Mouse (Mus musculus): ENCODE data around the gene Sh2d2a. TPM values are rescaled to one million over a fixed set of nuclear protein-coding genes. Genes with fewer than 3 reads are reported as not detected.
"Not testable (repeated sequence)": the region's sequence is repeated elsewhere in the genome, so short reads cannot be mapped to it uniquely, and the experiment has no call there.

The Sh2d2a gene
- polyA plus RNA-seq, 1 experiment from 2014 or later: not detected

- H3K4me1 ChIP-seq (ENCODE audit: control insufficient read depth, insufficient read depth, low read length): peaks cover 22% of the 10 kb centered on the region
- 4% methylated on average over 3 of the region's 3 CpGs for WGBS
- H3K4me2 ChIP-seq (ENCODE audit: low read length): peak overlapping the region; percentile 89
- no peak overlapping the region for H3K27ac ChIP-seq (ENCODE audit: low read length)
- H3K4me3 ChIP-seq (ENCODE audit: low read depth, low read length): peak overlapping the region; percentile 79
- H3K9me3 ChIP-seq (replicated peaks; ENCODE audit: control insufficient read depth, low read length, poor library complexity, severe bottlenecking): no peaks in the 10 kb centered on the region
- H3K27me3 ChIP-seq (ENCODE audit: control insufficient read depth, insufficient read depth, low read depth, low read length): no peaks in the 10 kb centered on the region
- peak overlapping the region; percentile 90 for H3K9ac ChIP-seq (ENCODE audit: low read depth, low read length)
- no peak for ATAC-seq
- H3K36me3 ChIP-seq (ENCODE audit: control insufficient read depth, insufficient read depth, low read length): peaks cover 3% of the 10 kb centered on the region; the same call in 1 of the 2 replicates
These were observed 37.7 kb downstream of the Sh2d2a start for GRCm38 (mm10) chr3:87884291-87884690.

GRCm38 (mm10) chr3:87884708-87885251 lies 38.2 kb downstream of the Sh2d2a start:
- Histone ChIP-seq H3K4me3 (ENCODE audit: low read depth, low read length) (peak overlapping the region; percentile 79), H3K36me3 (ENCODE audit: control insufficient read depth, insufficient read depth, low read length) (peaks cover 3% of the 10 kb centered on the region; the same call in 1 of the 2 replicates), H3K9ac (ENCODE audit: low read depth, low read length) (peak overlapping the region; percentile 90), H3K27ac (ENCODE audit: low read length) (peak overlapping the region; percentile 78), H3K27me3 (ENCODE audit: control insufficient read depth, insufficient read depth, low read depth, low read length) (no peaks in the 10 kb centered on the region), H3K4me2 (ENCODE audit: low read length) (peak overlapping the region; percentile 89), H3K4me1 (ENCODE audit: control insufficient read depth, insufficient read depth, low read length) (peaks cover 22% of the 10 kb centered on the region), H3K9me3 (replicated peaks; ENCODE audit: control insufficient read depth, low read length, poor library complexity, severe bottlenecking) (no peaks in the 10 kb centered on the region)
- 1% methylated on average over 21 of the region's 28 CpGs for WGBS
- ATAC-seq: peak; percentile 17

GRCm38 (mm10) chr3:87885281-87886003 lies 38.9 kb downstream of the Sh2d2a start, which contains the start of gene Prcc:
Gene Prcc (minus strand): TSS chr3:87885608.
- no peaks in the 10 kb centered on the region for H3K9me3 ChIP-seq (replicated peaks; ENCODE audit: control insufficient read depth, low read length, poor library complexity, severe bottlenecking)
- peak within 1 kb of the TSS; percentile 79 for H3K4me3 ChIP-seq (ENCODE audit: low read depth, low read length)
- ATAC-seq: peak; percentile 98
- H3K27ac ChIP-seq (ENCODE audit: low read length): peak within 1 kb of the TSS; percentile 78
- H3K4me1 ChIP-seq (ENCODE audit: control insufficient read depth, insufficient read depth, low read length): peaks cover 22% of the 10 kb centered on the region
- peak within 1 kb of the TSS; percentile 90 for H3K9ac ChIP-seq (ENCODE audit: low read depth, low read length)
- peaks cover 2% of the 10 kb centered on the region; the same call in 1 of the 2 replicates for H3K36me3 ChIP-seq (ENCODE audit: control insufficient read depth, insufficient read depth, low read length)
- under 1% methylated on average over 33 of the region's 33 CpGs for WGBS
- H3K27me3 ChIP-seq (ENCODE audit: control insufficient read depth, insufficient read depth, low read depth, low read length): no peaks in the 10 kb centered on the region
- peak within 1 kb of the TSS; percentile 89 for H3K4me2 ChIP-seq (ENCODE audit: low read length)

DNA sequence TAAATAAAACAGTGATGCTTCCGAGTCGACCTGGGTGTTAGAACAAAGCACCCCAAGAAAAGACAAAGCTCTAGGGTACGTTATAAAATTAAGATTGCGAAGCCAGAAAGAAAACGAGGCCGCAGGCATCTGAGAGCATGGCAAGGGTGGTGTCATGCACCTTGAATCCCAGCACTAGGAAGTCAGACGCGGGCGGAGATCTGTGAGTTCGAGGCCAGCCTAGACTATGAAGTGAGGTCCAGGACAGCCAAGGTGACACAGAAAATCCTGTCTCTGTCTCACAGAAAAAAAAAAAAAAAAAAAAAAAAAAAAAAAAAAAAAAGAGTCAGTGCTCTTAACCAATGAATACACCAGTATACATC lies 39.4 kb downstream of the Sh2d2a start:
- WGBS: 19% methylated on average over 10 of the region's 10 CpGs
- peak; percentile 30; the same call in 1 of the 2 replicates for ATAC-seq
- 0 out of 2 replicates have a peak overlapping the region, but pooled peaks have one; percentile 51 for H3K9ac ChIP-seq (ENCODE audit: low read depth, low read length)

GRCm38 (mm10) chr3:87886416-87886815 lies 39.9 kb downstream of the Sh2d2a start:
- no peak overlapping the region for H3K9ac ChIP-seq (ENCODE audit: low read depth, low read length)
- peaks cover 22% of the 10 kb centered on the region for H3K4me1 ChIP-seq (ENCODE audit: control insufficient read depth, insufficient read depth, low read length)
- no peaks in the 10 kb centered on the region for H3K27me3 ChIP-seq (ENCODE audit: control insufficient read depth, insufficient read depth, low read depth, low read length)
- no peak overlapping the region for H3K27ac ChIP-seq (ENCODE audit: low read length)
- no peaks in the 10 kb centered on the region for H3K36me3 ChIP-seq (ENCODE audit: control insufficient read depth, insufficient read depth, low read length)
- peak overlapping the region; percentile 57 for H3K4me2 ChIP-seq (ENCODE audit: low read length)
- no peak for ATAC-seq
- no peaks in the 10 kb centered on the region for H3K9me3 ChIP-seq (replicated peaks; ENCODE audit: control insufficient read depth, low read length, poor library complexity, severe bottlenecking)
- WGBS: 86% methylated on average over 6 of the region's 6 CpGs
- no peak overlapping the region; the same call in 1 of the 2 replicates for H3K4me3 ChIP-seq (ENCODE audit: low read depth, low read length)

More for the DNA sequence above, 39.4 kb downstream of the Sh2d2a start:
- Histone ChIP-seq H3K4me3 (ENCODE audit: low read depth, low read length) (peak overlapping the region; percentile 79), H3K27ac (ENCODE audit: low read length) (0 out of 2 replicates have a peak overlapping the region, but pooled peaks have one; percentile 46), H3K27me3 (ENCODE audit: control insufficient read depth, insufficient read depth, low read depth, low read length) (no peaks in the 10 kb centered on the region), H3K4me1 (ENCODE audit: control insufficient read depth, insufficient read depth, low read length) (peaks cover 22% of the 10 kb centered on the region), H3K4me2 (ENCODE audit: low read length) (peak overlapping the region; percentile 57), H3K36me3 (ENCODE audit: control insufficient read depth, insufficient read depth, low read length) (no peaks in the 10 kb centered on the region), H3K9me3 (replicated peaks; ENCODE audit: control insufficient read depth, low read length, poor library complexity, severe bottlenecking) (no peaks in the 10 kb centered on the region)

DNA sequence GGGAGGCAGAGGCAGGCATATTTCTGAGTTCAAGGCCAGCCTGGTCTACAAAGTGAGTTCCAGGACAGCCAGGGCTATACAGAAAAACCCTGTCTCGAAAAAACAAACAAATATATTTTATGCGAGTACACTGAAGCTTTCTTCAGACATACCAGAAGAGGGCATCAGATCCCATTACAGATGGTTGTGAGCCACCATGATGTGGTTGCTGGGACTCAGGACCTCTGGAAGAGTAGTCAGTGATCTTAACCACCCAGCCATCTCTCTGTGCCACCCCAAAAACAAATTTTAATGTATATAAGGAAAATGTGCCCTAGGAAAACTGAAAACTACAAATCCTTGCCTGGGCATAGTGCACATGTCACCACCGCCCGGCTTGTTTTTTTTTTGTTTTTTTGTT lies 40.8 kb downstream of the Sh2d2a start:
- not testable (repeated sequence) for H3K27ac ChIP-seq (ENCODE audit: low read length); H3K4me2 ChIP-seq (ENCODE audit: low read length); H3K4me3 ChIP-seq (ENCODE audit: low read depth, low read length); H3K9me3 ChIP-seq (replicated peaks; ENCODE audit: control insufficient read depth, low read length, poor library complexity, severe bottlenecking); H3K36me3 ChIP-seq (ENCODE audit: control insufficient read depth, insufficient read depth, low read length); ATAC-seq; H3K9ac ChIP-seq (ENCODE audit: low read depth, low read length); H3K27me3 ChIP-seq (ENCODE audit: control insufficient read depth, insufficient read depth, low read depth, low read length)
- H3K4me1 ChIP-seq (ENCODE audit: control insufficient read depth, insufficient read depth, low read length): peaks cover 20% of the 10 kb centered on the region
- 79% methylated on average over 4 of the region's 4 CpGs for WGBS

- Histone ChIP-seq H3K9me3 (replicated peaks; ENCODE audit: control insufficient read depth, low read length, poor library complexity, severe bottlenecking) (no peaks in the 10 kb centered on the region), H3K27me3 (ENCODE audit: control insufficient read depth, insufficient read depth, low read depth, low read length) (no peaks in the 10 kb centered on the region), H3K9ac (ENCODE audit: low read depth, low read length) (no peak overlapping the region), H3K36me3 (ENCODE audit: control insufficient read depth, insufficient read depth, low read length) (no peaks in the 10 kb centered on the region), H3K27ac (ENCODE audit: low read length) (no peak overlapping the region), H3K4me2 (ENCODE audit: low read length) (no peak overlapping the region), H3K4me3 (ENCODE audit: low read depth, low read length) (no peak overlapping the region), H3K4me1 (ENCODE audit: control insufficient read depth, insufficient read depth, low read length) (no peaks in the 10 kb centered on the region)
- 43% methylated on average over 3 of the region's 3 CpGs for WGBS
- no peak for ATAC-seq
These were observed 44.9 kb downstream of the Sh2d2a start for GRCm38 (mm10) chr3:87891481-87891880.

DNA sequence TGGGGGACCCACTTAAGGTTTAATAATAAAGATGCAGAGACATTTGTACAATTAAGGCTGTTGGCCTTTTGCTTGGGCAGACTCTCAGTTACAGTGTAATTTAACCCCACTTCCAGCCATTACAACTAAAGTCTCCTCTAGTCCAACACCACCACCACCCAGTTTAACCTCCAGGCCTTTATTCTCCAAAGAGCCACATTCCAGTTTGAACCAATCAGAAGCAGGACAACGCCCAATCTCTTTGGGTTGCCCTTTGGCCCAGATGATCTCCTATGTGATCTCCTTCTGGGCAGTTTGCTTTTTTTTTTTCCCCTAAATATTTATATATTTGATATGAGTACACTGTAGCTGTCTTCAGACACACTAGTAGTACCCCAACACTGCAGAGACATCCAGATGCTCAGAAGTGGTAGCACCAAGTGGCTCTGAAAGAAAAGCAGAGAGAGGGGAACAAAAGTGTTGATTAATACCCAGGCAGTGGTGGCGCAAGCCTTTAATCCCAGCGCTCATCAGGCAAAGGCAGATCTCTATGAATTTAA lies 46.9 kb downstream of the Sh2d2a start:
- no peak for ATAC-seq

DNA sequence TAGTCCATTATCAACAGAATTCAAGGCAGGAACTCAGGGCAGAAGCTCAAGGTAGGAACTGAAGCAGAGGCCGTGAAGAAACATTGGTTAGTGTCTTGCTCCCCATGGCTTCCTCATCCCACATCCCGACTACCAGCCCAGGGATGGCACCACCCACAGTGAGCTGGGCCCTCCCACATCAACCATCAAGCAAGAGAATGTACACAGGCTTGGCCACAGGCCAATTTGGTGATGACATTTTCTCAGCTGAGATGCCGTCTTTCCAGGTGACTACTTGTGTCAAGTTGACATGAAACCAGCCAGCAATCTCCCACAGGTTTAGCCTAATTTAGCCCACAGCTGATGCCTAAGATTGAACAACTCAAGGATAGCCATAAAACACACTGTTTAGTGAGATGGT lies 52.7 kb downstream of the Sh2d2a start:
- no peak for ATAC-seq
- no peak overlapping the region for H3K9ac ChIP-seq (ENCODE audit: low read depth, low read length)
- H3K27ac ChIP-seq (ENCODE audit: low read length): no peak overlapping the region
- no peak overlapping the region for H3K4me3 ChIP-seq (ENCODE audit: low read depth, low read length)
- H3K27me3 ChIP-seq (ENCODE audit: control insufficient read depth, insufficient read depth, low read depth, low read length): no peaks in the 10 kb centered on the region
- H3K4me2 ChIP-seq (ENCODE audit: low read length): no peak overlapping the region
- no peaks in the 10 kb centered on the region for H3K4me1 ChIP-seq (ENCODE audit: control insufficient read depth, insufficient read depth, low read length)
- H3K36me3 ChIP-seq (ENCODE audit: control insufficient read depth, insufficient read depth, low read length): no peaks in the 10 kb centered on the region
- WGBS: 74% methylated on average over 3 of the region's 3 CpGs
- H3K9me3 ChIP-seq (replicated peaks; ENCODE audit: control insufficient read depth, low read length, poor library complexity, severe bottlenecking): no peaks in the 10 kb centered on the region

More for the DNA sequence above, 46.9 kb downstream of the Sh2d2a start:
- H3K4me3 ChIP-seq (ENCODE audit: low read depth, low read length): no peak overlapping the region
- H3K27me3 ChIP-seq (ENCODE audit: control insufficient read depth, insufficient read depth, low read depth, low read length): no peaks in the 10 kb centered on the region
- H3K27ac ChIP-seq (ENCODE audit: low read length): no peak overlapping the region
- 54% methylated on average over 3 of the region's 3 CpGs for WGBS
- H3K4me1 ChIP-seq (ENCODE audit: control insufficient read depth, insufficient read depth, low read length): no peaks in the 10 kb centered on the region
- no peaks in the 10 kb centered on the region for H3K36me3 ChIP-seq (ENCODE audit: control insufficient read depth, insufficient read depth, low read length)
- H3K9me3 ChIP-seq (replicated peaks; ENCODE audit: control insufficient read depth, low read length, poor library complexity, severe bottlenecking): no peaks in the 10 kb centered on the region
- no peak overlapping the region for H3K4me2 ChIP-seq (ENCODE audit: low read length)
- no peak overlapping the region for H3K9ac ChIP-seq (ENCODE audit: low read depth, low read length)

All from midbrain, embryonic 16.5 days (tissue).